Mouse (Mus musculus) ES-Bruce4 (cell line): Measurements from ENCODE around the gene Frmd3.

Experiments used
- CTCF ChIP-seq: IDR thresholded peaks from one replicate; pipeline ENCODE4 v1.8.1; 2011; ENCODE audit warnings: low read depth, low read length
- EP300 ChIP-seq: IDR thresholded peaks from 2 replicates; pipeline ENCODE4 v1.6.1; 2011; ENCODE audit warnings: low read depth, low read length; ENCODE audit not compliant: insufficient read depth
- POLR2A ChIP-seq: IDR thresholded peaks from one replicate; pipeline ENCODE4 v1.8.1; 2011; ENCODE audit warnings: low read length; ENCODE audit not compliant: insufficient read depth

- TF ChIP-seq CTCF: no peak
- no peak for TF ChIP-seq POLR2A
- no peak for TF ChIP-seq EP300
Observed at GRCm38 (mm10) chr4:74043226-74043625, 30.0 kb downstream of the Frmd3 start.
